Mouse (Mus musculus) heart, adult 9 months (tissue): ENCODE measurements around the gene Six3.
A peak's percentile ranks its signal among the peaks of the same experiment; 100 is the strongest.

Experiments
- DNase-seq, 2 experiments: peaks; one replicate each; pipeline ENCODE4 v3.0.0; 2022; ENCODE audit warnings: low spot score in 2 of 2

The Six3 gene

GRCm38 (mm10) chr17:85613266-85613860, at the start of gene Six3:
TSS of gene Six3 (plus strand) at chr17:85613608.
- DNase-seq = no peak

- DNase-seq = no peak
Observed at GRCm38 (mm10) chr17:85564107-85564506, 49.3 kb upstream of the Six3 start.

GRCm38 (mm10) chr17:85574023-85574422, 39.4 kb upstream of the Six3 start:
- no peak for DNase-seq

- no peak for DNase-seq
Observed at GRCm38 (mm10) chr17:85578290-85578689, 35.1 kb upstream of the Six3 start.

- no peak for DNase-seq
Observed at GRCm38 (mm10) chr17:85579350-85579749, 34.1 kb upstream of the Six3 start.

- DNase-seq = peak; percentile 30 to 33
Observed at GRCm38 (mm10) chr17:85580221-85580620, 33.2 kb upstream of the Six3 start.

GRCm38 (mm10) chr17:85584170-85584569, 29.2 kb upstream of the Six3 start:
- no peak for DNase-seq

GRCm38 (mm10) chr17:85584573-85584972, 28.8 kb upstream of the Six3 start:
- DNase-seq = no peak

GRCm38 (mm10) chr17:85585779-85586178, 27.6 kb upstream of the Six3 start:
- no peak for DNase-seq

- no peak for DNase-seq
Observed at GRCm38 (mm10) chr17:85591976-85592375, 21.4 kb upstream of the Six3 start.

GRCm38 (mm10) chr17:85595853-85596252, 17.6 kb upstream of the Six3 start:
- no peak for DNase-seq

- DNase-seq = no peak
Observed at GRCm38 (mm10) chr17:85596341-85596890, 17.0 kb upstream of the Six3 start.

- no peak for DNase-seq
Observed at GRCm38 (mm10) chr17:85599520-85599919, 13.9 kb upstream of the Six3 start.

GRCm38 (mm10) chr17:85606463-85606862, 6.9 kb upstream of the Six3 start:
- no peak for DNase-seq

- DNase-seq = no peak
Observed at GRCm38 (mm10) chr17:85607556-85608365, 5.6 kb upstream of the Six3 start.

- DNase-seq = no peak
Observed at GRCm38 (mm10) chr17:85608366-85609093, 4.9 kb upstream of the Six3 start.

GRCm38 (mm10) chr17:85609094-85609425, 4.3 kb upstream of the Six3 start:
- no peak for DNase-seq

- DNase-seq = no peak
Observed at GRCm38 (mm10) chr17:85609621-85610392, 3.6 kb upstream of the Six3 start.

GRCm38 (mm10) chr17:85610393-85611115, 2.9 kb upstream of the Six3 start:
- DNase-seq = no peak

GRCm38 (mm10) chr17:85611521-85612515, 1.6 kb upstream of the Six3 start:
- no peak for DNase-seq
